Mouse (Mus musculus) CH12.LX (cell line): Measurements from ENCODE around the gene Smok2b. TPM values are rescaled to one million over a fixed set of nuclear protein-coding genes. Genes with fewer than 3 reads are reported as not detected.
"Not testable (repeated sequence)": the region's sequence is repeated elsewhere in the genome, so short reads cannot be mapped to it uniquely, and the experiment has no call there.

Experiments
- DNase-seq: peaks from one replicate; pipeline ENCODE4 v3.0.0-alpha.2; 2013; ENCODE audit errors: extremely low read depth
- H3K27ac ChIP-seq: 2 replicates; pipeline ENCODE4 v1.5.1; 2012; ENCODE audit warnings: low read depth, mild to moderate bottlenecking, control low read depth, moderate library complexity; ENCODE audit not compliant: insufficient read depth
- H3K27me3 ChIP-seq: replicated peaks from 2 replicates; pipeline ENCODE3; 2012; ENCODE audit warnings: inconsistent platforms
- H3K36me3 ChIP-seq, 2 experiments: replicated peaks in 1 of 2; 2 replicates each; pipeline versions ENCODE3 to v1.6.1; 2012; ENCODE audit warnings: inconsistent platforms in 1 of 2, low read length in 1 of 2, mild to moderate bottlenecking in 1 of 2, mixed read lengths in 1 of 2, moderate library complexity in 1 of 2; ENCODE audit not compliant: control insufficient read depth in 1 of 2, insufficient read depth in 1 of 2
- H3K4me1 ChIP-seq, 2 experiments: 2 replicates each; pipeline ENCODE4 v1.6.1; 2012; ENCODE audit warnings: inconsistent platforms in 1 of 2, moderate library complexity in 1 of 2; ENCODE audit not compliant: insufficient read depth in 2 of 2, control insufficient read depth in 1 of 2
- H3K4me2 ChIP-seq: 2 replicates; pipeline ENCODE4 v1.6.1; 2012; ENCODE audit warnings: low read depth, mild to moderate bottlenecking, control low read depth; ENCODE audit not compliant: poor library complexity, insufficient read depth, severe bottlenecking
- H3K4me3 ChIP-seq, 3 experiments: fragments of 150-350 bp in 1 of 3; sonication (generic) in 1 of 3; replicated peaks in 1 of 3; 2 replicates each; pipeline versions ENCODE3 to v1.5.1; 2011 to 2012; ENCODE audit warnings: low read depth in 2 of 3, low read length in 2 of 3, mild to moderate bottlenecking in 2 of 3, moderate library complexity in 2 of 3, control low read depth in 1 of 3, improper control_type of control experiment in 1 of 3, inconsistent platforms in 1 of 3, mixed read lengths in 1 of 3; ENCODE audit not compliant: poor library complexity in 1 of 3
- H3K79me2 ChIP-seq: replicated peaks from 2 replicates; pipeline ENCODE4 v1.6.1; 2012; ENCODE audit warnings: mild to moderate bottlenecking, moderate library complexity; ENCODE audit not compliant: control insufficient read depth, poor library complexity, insufficient read depth, severe bottlenecking; ENCODE audit errors: extremely low read depth
- H3K9ac ChIP-seq: 2 replicates; pipeline ENCODE4 v1.6.1; 2012; ENCODE audit warnings: low read depth, mild to moderate bottlenecking, control low read depth, moderate library complexity; ENCODE audit not compliant: insufficient read depth
- H3K9me3 ChIP-seq: replicated peaks from 2 replicates; pipeline ENCODE3; 2012; ENCODE audit warnings: low read length, inconsistent platforms, mixed read lengths
- CHD1 ChIP-seq: IDR thresholded peaks from 2 replicates; pipeline ENCODE4 v1.6.1; 2012; ENCODE audit warnings: low read depth, low read length, improper control_type of control experiment, inconsistent platforms
- CHD2 ChIP-seq: IDR thresholded peaks from 2 replicates; pipeline ENCODE4 v1.6.1; 2011; ENCODE audit warnings: low read length, improper control_type of control experiment
- CTCF ChIP-seq, 2 experiments: IDR thresholded peaks in 1 of 2; conservative IDR thresholded peaks in 1 of 2; 2 replicates each; pipeline ENCODE4 v1.5.1; 2011 to 2012; ENCODE audit warnings: low read depth in 2 of 2, low read length in 2 of 2, improper control_type of control experiment in 1 of 2, inconsistent platforms in 1 of 2, mild to moderate bottlenecking in 1 of 2, moderate library complexity in 1 of 2
- MAZ ChIP-seq: IDR thresholded peaks from 2 replicates; pipeline ENCODE4 v1.6.1; 2012; ENCODE audit warnings: low read depth, mild to moderate bottlenecking, inconsistent platforms, low read length, improper control_type of control experiment, moderate library complexity
- POLR2AphosphoS2 ChIP-seq: IDR thresholded peaks from 2 replicates; pipeline ENCODE4 v1.6.1; 2011; ENCODE audit warnings: low read depth, low read length, improper control_type of control experiment
- RAD21 ChIP-seq: IDR thresholded peaks from 2 replicates; pipeline ENCODE4 v1.6.1; 2011; ENCODE audit warnings: low read depth, mild to moderate bottlenecking, low read length, improper control_type of control experiment, moderate library complexity
- RCOR1 ChIP-seq: conservative IDR thresholded peaks from 2 replicates; pipeline ENCODE4 v1.6.1; 2012; ENCODE audit warnings: low read depth, mild to moderate bottlenecking, inconsistent platforms, low read length, improper control_type of control experiment
- dilution Hi-C: fragments of 300-500 bp; cut with MboI; formaldehyde crosslinking; loops from 2 replicates; pipeline ENCODE4 v1.14.3; 2020; ENCODE audit warnings: low sequenced_read_pairs; ENCODE audit not compliant: extremely low pct_unique_long_range_greater_than_20kb, extremely low pct_ligation_motif_present
- in situ Hi-C: fragments of 300-500 bp; cut with MboI; formaldehyde crosslinking; loops from 3 replicates; pipeline ENCODE4 v1.14.3; 2019; ENCODE audit warnings: low sequenced_read_pairs, low pct_ligation_motif_present, low pct_unique_long_range_greater_than_20kb, mixed read lengths
- polyA plus RNA-seq: library from polyadenylated mRNA; unstranded; fragments of >175 nt; gene quantifications from 2 replicates; pipeline ENCODE4 v1.2.1, GENCODE M21; 2012; ENCODE audit warnings: low read depth; ENCODE audit not compliant: insufficient read length
- total RNA-seq, 2 experiments: library from RNA; depleted of rRNA; stranded (reverse); fragments of 300-350 nt in 1 of 2; fragments of >200 nt in 1 of 2; gene quantifications; 2 replicates each; pipeline ENCODE4 v1.2.3; 2012 to 2014

Smok2b gene
- total and polyA plus RNA-seq, 3 experiments: not detected

GRCm38 (mm10) chr17:13215595-13215994 lies 14.5 kb upstream of the Smok2b start:
- no peak overlapping the region for H3K4me2 ChIP-seq
- H3K4me3 ChIP-seq: no peak overlapping the region
- H3K27ac ChIP-seq: no peak overlapping the region
- TF ChIP-seq CTCF (conservative IDR thresholded peaks at IDR 0.05 in 1 of 2, IDR thresholded peaks at IDR 0.05 in 1 of 2; ENCODE audit: low read depth in 2 of 2, low read length in 2 of 2) (peak in 1 of 2 experiments; percentile 50; a peak in 2 of 4 replicates), POLR2AphosphoS2 (no peak), RAD21 (peak; percentile 54), MAZ (no peak)
- H3K27me3 ChIP-seq: no peaks in the 10 kb centered on the region
- H3K9ac ChIP-seq: no peak overlapping the region
- peaks cover 54% of the 10 kb centered on the region for H3K9me3 ChIP-seq
- H3K4me1 ChIP-seq: no peaks in the 10 kb centered on the region
- H3K36me3 ChIP-seq: no peaks in the 10 kb centered on the region
- peak; percentile 17 for DNase-seq
- H3K79me2 ChIP-seq: no peaks in the 10 kb centered on the region
- dilution Hi-C loops (no loop called here), in situ Hi-C loops (no loop called here)

GRCm38 (mm10) chr17:13220888-13221287 lies 9.2 kb upstream of the Smok2b start, which contains the start of gene Smok2a:
Gene Smok2a (plus strand): TSS chr17:13221188.
- in situ Hi-C loops: no loop called here

GRCm38 (mm10) chr17:13221921-13222320 lies 8.1 kb upstream of the Smok2b start:
- H3K4me3 ChIP-seq, H3K79me2 ChIP-seq, H3K4me1 ChIP-seq, H3K27me3 ChIP-seq, in situ Hi-C loops, H3K9ac ChIP-seq, H3K36me3 ChIP-seq, DNase-seq, H3K4me2 ChIP-seq, dilution Hi-C loops, H3K27ac ChIP-seq: not testable (repeated sequence)
- H3K9me3 ChIP-seq: peaks cover 16% of the 10 kb centered on the region

More at GRCm38 (mm10) chr17:13220888-13221287, 9.2 kb upstream of the Smok2b start, which contains the start of gene Smok2a:
- Histone ChIP-seq H3K4me2 (no peak within 1 kb of the TSS), H3K79me2 (no peaks in the 10 kb centered on the region), H3K36me3 (no peaks in the 10 kb centered on the region), H3K4me3 (no peak within 1 kb of the TSS), H3K27ac (no peak within 1 kb of the TSS), H3K4me1 (no peaks in the 10 kb centered on the region), H3K9me3 (peaks cover 20% of the 10 kb centered on the region), H3K27me3 (no peaks in the 10 kb centered on the region), H3K9ac (no peak within 1 kb of the TSS)
- DNase-seq: no peak
- TF ChIP-seq RCOR1 (no peak), CHD2 (no peak), CHD1 (no peak), CTCF (conservative IDR thresholded peaks at IDR 0.05 in 1 of 2, IDR thresholded peaks at IDR 0.05 in 1 of 2; ENCODE audit: low read depth in 2 of 2, low read length in 2 of 2) (no peak)
- dilution Hi-C loops: no loop called here

GRCm38 (mm10) chr17:13239461-13239860 lies 9.4 kb downstream of the Smok2b start:
- in situ Hi-C loops, H3K4me2 ChIP-seq, DNase-seq, H3K27me3 ChIP-seq, H3K9me3 ChIP-seq, H3K4me1 ChIP-seq, H3K27ac ChIP-seq, H3K79me2 ChIP-seq, H3K9ac ChIP-seq, dilution Hi-C loops, H3K36me3 ChIP-seq, H3K4me3 ChIP-seq: not testable (repeated sequence)
